Mouse (Mus musculus) c-Kit-positive CD71-positive TER-119-positive erythroid progenitor cells, embryonic 14.5 days (primary cell): ENCODE measurements around the gene Lamc2.

ENCODE experiments used
- DNase-seq: peaks from one replicate; pipeline ENCODE4 v3.0.0-alpha.2; 2013; ENCODE audit warnings: low spot score

Lamc2 gene

GRCm38 (mm10) chr1:153185828-153186803 is at the start of gene Lamc2:
Gene Lamc2, minus strand, starts transcription at chr1:153186447.
- DNase-seq = no peak

GRCm38 (mm10) chr1:153235576-153235975 is 49.3 kb upstream of the Lamc2 start:
- DNase-seq = no peak

- DNase-seq = no peak
These were observed 45.4 kb upstream of the Lamc2 start for GRCm38 (mm10) chr1:153231681-153232080.

- no peak for DNase-seq
These were observed 41.7 kb upstream of the Lamc2 start for GRCm38 (mm10) chr1:153227916-153228315.

- DNase-seq = no peak
These were observed 40.8 kb upstream of the Lamc2 start for GRCm38 (mm10) chr1:153227096-153227495.

GRCm38 (mm10) chr1:153225786-153226725 is 39.8 kb upstream of the Lamc2 start:
- DNase-seq = no peak

GRCm38 (mm10) chr1:153224331-153224730 is 38.1 kb upstream of the Lamc2 start:
- no peak for DNase-seq

- DNase-seq = no peak
These were observed 33.1 kb upstream of the Lamc2 start for GRCm38 (mm10) chr1:153219376-153219775.

- no peak for DNase-seq
These were observed 30.3 kb upstream of the Lamc2 start for GRCm38 (mm10) chr1:153216516-153216915.

GRCm38 (mm10) chr1:153215676-153216075 is 29.4 kb upstream of the Lamc2 start:
- DNase-seq = no peak

- DNase-seq = no peak
These were observed 24.7 kb upstream of the Lamc2 start for GRCm38 (mm10) chr1:153210992-153211391.

- DNase-seq = no peak
These were observed 24.0 kb upstream of the Lamc2 start for GRCm38 (mm10) chr1:153210198-153210597.

- DNase-seq = no peak
These were observed 15.9 kb upstream of the Lamc2 start for GRCm38 (mm10) chr1:153202195-153202594.

- no peak for DNase-seq
These were observed 15.2 kb upstream of the Lamc2 start for GRCm38 (mm10) chr1:153201448-153201847.

- no peak for DNase-seq
These were observed 11.1 kb upstream of the Lamc2 start for GRCm38 (mm10) chr1:153197316-153197850.

GRCm38 (mm10) chr1:153192945-153193344 is 6.7 kb upstream of the Lamc2 start:
- no peak for DNase-seq

- no peak for DNase-seq
These were observed 6.1 kb upstream of the Lamc2 start for GRCm38 (mm10) chr1:153192379-153192778.

- DNase-seq = no peak
These were observed 5.7 kb upstream of the Lamc2 start for GRCm38 (mm10) chr1:153191943-153192329.

- no peak for DNase-seq
These were observed 5.1 kb upstream of the Lamc2 start for GRCm38 (mm10) chr1:153191237-153191942.

GRCm38 (mm10) chr1:153188081-153188480 is 1.8 kb upstream of the Lamc2 start:
- no peak for DNase-seq

GRCm38 (mm10) chr1:153180586-153181289 is 5.5 kb downstream of the Lamc2 start:
- no peak for DNase-seq
